Mouse (Mus musculus): Measurements from ENCODE around the gene Wdr46.

GRCm38 (mm10) chr17:33899642-33900041 lies 40.8 kb upstream of the Wdr46 start:
- TF ChIP-seq CTCF (IDR thresholded peaks at IDR 0.05; ENCODE audit: control insufficient read depth, insufficient read depth, insufficient read length) (no peak), MAX (IDR thresholded peaks at IDR 0.05) (no peak), USF1 (IDR thresholded peaks at IDR 0.05; ENCODE audit: low read depth) (no peak)
